8 mouse cellular contexts compared by ENCODE assay signal in genomic region chr10:79960671-79961294, GRCm38 (mm10). TPM values are rescaled to one million over a fixed set of nuclear protein-coding genes. Genes with fewer than 3 reads are reported as not detected.
DNase-seq lines count a peak whose midpoint lies in the region; ATAC-seq and TF ChIP-seq lines count a peak whose summit lies in the region.

No protein-coding gene starts in this region.

- peak overlapping the region; percentile 99 for H3ac ChIP-seq in C2C12 (ENCODE audit: control insufficient read depth, insufficient read length, low read depth)

- no peaks in the 10 kb centered on the region for H3K9me3 ChIP-seq in forebrain, embryonic 14.5 days (replicated peaks; ENCODE audit: control insufficient read depth, low read length)
- no peaks in the 10 kb centered on the region for H3K9me3 ChIP-seq in liver, embryonic 14.5 days (ENCODE audit: control insufficient read depth, low read length)

- no peak for TF ChIP-seq EP300 in liver, embryonic 14.5 days (IDR thresholded peaks at IDR 0.05; ENCODE audit: low read depth)

- peak overlapping the region; percentile 98 for H3K4me3 ChIP-seq in C2C12 (ENCODE audit: insufficient read depth, poor library complexity, severe bottlenecking)
- peak overlapping the region; percentile 91 for H3K4me3 ChIP-seq in forebrain, embryonic 14.5 days (ENCODE audit: low read depth, low read length)
- peak overlapping the region; percentile 72 to 95 for H3K4me3 ChIP-seq in liver, embryonic 14.5 days (ENCODE audit: insufficient read depth in 1 of 2, low read depth in 2 of 2, low read length in 2 of 2)

- no peak for TF ChIP-seq CTCF in C2C12 (IDR thresholded peaks at IDR 0.05; ENCODE audit: control insufficient read depth, insufficient read depth, insufficient read length)
- no peak for TF ChIP-seq CTCF in liver, embryonic 14.5 days (IDR thresholded peaks at IDR 0.05; ENCODE audit: low read depth)

- intact Hi-C loops in heart, postnatal 36 days (cut with DNase I) = loop anchor here (1.0 to 2.0 kb wide), 3 partner anchors 21 to 182 kb away; partner anchors contain the start of gene Stk11

- peak overlapping the region; percentile 58; the same call in 1 of the 2 replicates for H3K27ac ChIP-seq in forebrain, embryonic 14.5 days (ENCODE audit: low read depth, low read length)
- H3K27ac ChIP-seq in liver, embryonic 14.5 days = no peak overlapping the region

- peak overlapping the region; percentile 78 for H3K9ac ChIP-seq in forebrain, embryonic 14.5 days (ENCODE audit: low read length)
- H3K9ac ChIP-seq in liver, embryonic 14.5 days (replicated peaks) = peak overlapping the region; percentile 64

- peaks cover 32% of the 10 kb centered on the region for H3K79me2 ChIP-seq in C2C12 (ENCODE audit: control insufficient read depth, insufficient read depth)

- no peaks in the 10 kb centered on the region for H3K27me3 ChIP-seq in C2C12 (ENCODE audit: control insufficient read depth, insufficient read depth, insufficient read length)
- H3K27me3 ChIP-seq in forebrain, embryonic 14.5 days (replicated peaks; ENCODE audit: control insufficient read depth, insufficient read depth, low read length) = no peaks in the 10 kb centered on the region
- no peaks in the 10 kb centered on the region for H3K27me3 ChIP-seq in liver, embryonic 14.5 days (ENCODE audit: control insufficient read depth, insufficient read depth, low read length)

- no peak for ATAC-seq in forebrain, embryonic 14.5 days
- no peak for ATAC-seq in liver, embryonic 14.5 days (ENCODE audit: insufficient read depth)

- peaks cover 20% of the 10 kb centered on the region for H3K79me3 ChIP-seq in C2C12 (ENCODE audit: low read depth)

- H3K4me2 ChIP-seq in forebrain, embryonic 14.5 days (ENCODE audit: low read length) = peak overlapping the region; percentile 86
- peak overlapping the region; percentile 82 for H3K4me2 ChIP-seq in liver, embryonic 14.5 days (ENCODE audit: low read depth)

- H3K4me1 ChIP-seq in forebrain, embryonic 14.5 days (ENCODE audit: control insufficient read depth, insufficient read depth, low read length) = peaks cover 6% of the 10 kb centered on the region; the same call in 1 of the 2 replicates
- peaks cover 0 to 7% of the 10 kb centered on the region in 2 experiments; a peak in 2 of 4 replicates for H3K4me1 ChIP-seq in liver, embryonic 14.5 days (replicated peaks; ENCODE audit: control insufficient read depth in 2 of 2, insufficient read depth in 2 of 2, low read length in 1 of 2)

- DNase-seq in heart, adult 11 months = peak; percentile 91
- no peak for DNase-seq in heart, postnatal 36 days
- DNase-seq in forebrain, embryonic 14.5 days (ENCODE audit: low spot score) = no peak
- no peak for DNase-seq in liver, embryonic 14.5 days (ENCODE audit: low read depth in 3 of 3, low spot score in 3 of 3)
- no peak for DNase-seq in yolk sac, embryonic 10.5 days (ENCODE audit: low spot score)
- no peak for DNase-seq in gastrocnemius, postnatal 4 days (ENCODE audit: low spot score in 2 of 2)
- no peak for DNase-seq in right cerebral cortex, postnatal 10 days (ENCODE audit: low spot score in 2 of 2)

- peaks cover 38% of the 10 kb centered on the region for H3K36me3 ChIP-seq in C2C12 (ENCODE audit: control insufficient read depth, insufficient read depth)
- peaks cover 43% of the 10 kb centered on the region for H3K36me3 ChIP-seq in forebrain, embryonic 14.5 days (ENCODE audit: control insufficient read depth, insufficient read depth, low read length)
- H3K36me3 ChIP-seq in liver, embryonic 14.5 days (replicated peaks; ENCODE audit: control insufficient read depth, insufficient read depth, low read depth) = peaks cover 5% of the 10 kb centered on the region; the same call in 1 of the 2 replicates

- WGBS in forebrain, embryonic 14.5 days = 16% methylated on average over 10 of the region's 10 CpGs
- 6% methylated on average over 10 of the region's 10 CpGs for WGBS in liver, embryonic 14.5 days (ENCODE audit: insufficient replicate concordance)

TF ChIP-seq in C2C12, 6 proteins besides CTCF, POLR2A, EP300 and RAD21:
- no peak for TF ChIP-seq CEBPB (IDR thresholded peaks at IDR 0.05; ENCODE audit: low read depth)
- TF ChIP-seq MYOG (IDR thresholded peaks at IDR 0.05; ENCODE audit: control insufficient read depth, extremely low read depth, insufficient read length) = no peak
- no peak for TF ChIP-seq MYOD1 (IDR thresholded peaks at IDR 0.05; ENCODE audit: control insufficient read depth, insufficient read length, low read depth)
- TF ChIP-seq MAX (IDR thresholded peaks at IDR 0.05) = no peak
- TF ChIP-seq USF1 (IDR thresholded peaks at IDR 0.05; ENCODE audit: low read depth) = no peak

RNA-seq across cellular contexts. Expression of gene Wdr18, which starts 0.8 kb away (rescaled TPM):
- total RNA-seq in heart, postnatal 36 days (2021) = 10 to 100 TPM; 25.6 to 28.8 TPM
- polyA plus RNA-seq in C2C12 (2012; fragmentation: generic; extraction: Trizol) = 48.6 TPM
- polyA plus RNA-seq in forebrain, embryonic 14.5 days (2014; fragmentation: Nextera tagmentation; extraction: Ambion mirVana) = 96.4 and 101 TPM in 2 replicates
- 22.3 and 24.7 TPM in 2 replicates for polyA plus RNA-seq in liver, embryonic 14.5 days (2012; rRNA removed)
- 58.4 TPM in 2 replicates for polyA plus RNA-seq in liver, embryonic 14.5 days (2014; fragmentation: Nextera tagmentation; extraction: Ambion mirVana)
- 10 to 100 TPM; 27.7 to 28.3 TPM for total RNA-seq in gastrocnemius, postnatal 4 days (2021)

RNA-seq across cellular contexts. Expression of gene Grin3b, which starts 9.7 kb away (rescaled TPM):
- under 1 TPM; 0.27 to 0.28 TPM for total RNA-seq in heart, postnatal 36 days (2021)
- 0.30 TPM for polyA plus RNA-seq in C2C12 (2012; fragmentation: generic; extraction: Trizol)
- polyA plus RNA-seq in forebrain, embryonic 14.5 days (2014; fragmentation: Nextera tagmentation; extraction: Ambion mirVana) = 0.23 and 0.40 TPM in 2 replicates
- 0.01 and 0.03 TPM in 2 replicates for polyA plus RNA-seq in liver, embryonic 14.5 days (2012; rRNA removed)
- polyA plus RNA-seq in liver, embryonic 14.5 days (2014; fragmentation: Nextera tagmentation; extraction: Ambion mirVana) = 0.13 TPM in 1 of 2 replicates, not detected in the other
- total RNA-seq in gastrocnemius, postnatal 4 days (2021) = under 1 TPM; 0.10 to 0.27 TPM

RNA-seq across cellular contexts. Expression of gene Tmem259, which starts 23.3 kb away (rescaled TPM):
- total RNA-seq in heart, postnatal 36 days (2021) = 100 to 1,000 TPM; 107 to 120 TPM
- polyA plus RNA-seq in C2C12 (2012; fragmentation: generic; extraction: Trizol) = 102 TPM
- polyA plus RNA-seq in forebrain, embryonic 14.5 days (2014; fragmentation: Nextera tagmentation; extraction: Ambion mirVana) = 10.5 and 13.4 TPM in 2 replicates
- 59.7 and 79.7 TPM in 2 replicates for polyA plus RNA-seq in liver, embryonic 14.5 days (2012; rRNA removed)
- polyA plus RNA-seq in liver, embryonic 14.5 days (2014; fragmentation: Nextera tagmentation; extraction: Ambion mirVana) = 5.9 and 8.6 TPM in 2 replicates
- 100 to 1,000 TPM; 109 to 119 TPM for total RNA-seq in gastrocnemius, postnatal 4 days (2021)

RNA-seq across cellular contexts. Expression of gene Cnn2, which starts 27.6 kb away (rescaled TPM):
- 10 to 100 TPM; 29.9 to 30.6 TPM for total RNA-seq in heart, postnatal 36 days (2021)
- polyA plus RNA-seq in C2C12 (2012; fragmentation: generic; extraction: Trizol) = 437 TPM
- polyA plus RNA-seq in forebrain, embryonic 14.5 days (2014; fragmentation: Nextera tagmentation; extraction: Ambion mirVana) = 33.2 and 40.0 TPM in 2 replicates
- polyA plus RNA-seq in liver, embryonic 14.5 days (2012; rRNA removed) = 14.3 and 15.8 TPM in 2 replicates
- polyA plus RNA-seq in liver, embryonic 14.5 days (2014; fragmentation: Nextera tagmentation; extraction: Ambion mirVana) = 33.8 and 39.7 TPM in 2 replicates
- total RNA-seq in gastrocnemius, postnatal 4 days (2021) = 10 to 100 TPM; 51.0 to 55.0 TPM

RNA-seq across cellular contexts. Expression of gene Arid3a, which starts 33.9 kb away (rescaled TPM):
- total RNA-seq in heart, postnatal 36 days (2021) = 1 to 10 TPM; 1.9 to 2.6 TPM
- polyA plus RNA-seq in C2C12 (2012; fragmentation: generic; extraction: Trizol) = 0.74 TPM
- 1.1 and 2.3 TPM in 2 replicates for polyA plus RNA-seq in forebrain, embryonic 14.5 days (2014; fragmentation: Nextera tagmentation; extraction: Ambion mirVana)
- polyA plus RNA-seq in liver, embryonic 14.5 days (2012; rRNA removed) = 5.5 and 6.4 TPM in 2 replicates
- 3.4 and 3.9 TPM in 2 replicates for polyA plus RNA-seq in liver, embryonic 14.5 days (2014; fragmentation: Nextera tagmentation; extraction: Ambion mirVana)
- 1 to 10 TPM; 4.5 to 4.9 TPM for total RNA-seq in gastrocnemius, postnatal 4 days (2021)
